Mouse (Mus musculus) midbrain, embryonic 16.5 days (tissue): Measurements from ENCODE around the gene Olfr767. TPM values are rescaled to one million over a fixed set of nuclear protein-coding genes. Genes with fewer than 3 reads are reported as not detected.
"Not testable (repeated sequence)": the region's sequence is repeated elsewhere in the genome, so short reads cannot be mapped to it uniquely, and the experiment has no call there.

Experiments
- ATAC-seq: fragments of 200-750 bp; cut with Nextera tagmentation; 2 replicates; pipeline ENCODE4 v1.8.0; 2017; ENCODE audit warnings: moderate TSS enrichment
- H3K27ac ChIP-seq: fragments of 300-500 bp; sonication (generic); 2 replicates; pipeline ENCODE4 v1.5.1; 2014; ENCODE audit warnings: mild to moderate bottlenecking, low read length, mixed read lengths
- H3K27me3 ChIP-seq: fragments of 300-500 bp; sonication (generic); 2 replicates; pipeline ENCODE4 v1.6.1; 2014; ENCODE audit warnings: low read depth, low read length, mixed read lengths; ENCODE audit not compliant: control insufficient read depth, insufficient read depth
- H3K36me3 ChIP-seq: fragments of 300-500 bp; sonication (generic); 2 replicates; pipeline ENCODE4 v1.6.1; 2014; ENCODE audit warnings: mild to moderate bottlenecking, low read length, moderate library complexity, mixed read lengths; ENCODE audit not compliant: control insufficient read depth, insufficient read depth
- H3K4me1 ChIP-seq: fragments of 300-500 bp; sonication (generic); 2 replicates; pipeline ENCODE4 v1.6.1; 2014; ENCODE audit warnings: mild to moderate bottlenecking, low read length, mixed read lengths; ENCODE audit not compliant: control insufficient read depth, insufficient read depth
- H3K4me2 ChIP-seq: fragments of 300-500 bp; sonication (generic); 2 replicates; pipeline ENCODE4 v1.6.1; 2014; ENCODE audit warnings: mild to moderate bottlenecking, low read length, mixed read lengths
- H3K4me3 ChIP-seq: fragments of 300-500 bp; sonication (generic); 2 replicates; pipeline ENCODE4 v1.5.1; 2014; ENCODE audit warnings: low read depth, mild to moderate bottlenecking, low read length, moderate library complexity, mixed read lengths
- H3K9ac ChIP-seq: fragments of 300-500 bp; sonication (generic); 2 replicates; pipeline ENCODE4 v1.6.1; 2014; ENCODE audit warnings: low read depth, low read length, mixed read lengths
- H3K9me3 ChIP-seq: fragments of 300-500 bp; sonication (generic); replicated peaks from 2 replicates; pipeline ENCODE4 v1.6.1; 2014; ENCODE audit warnings: mild to moderate bottlenecking, low read length, mixed read lengths; ENCODE audit not compliant: control insufficient read depth, poor library complexity, severe bottlenecking
- WGBS: fragments of 180-500 bp; shearing (Covaris S2); extraction: QIAGEN DNeasy Blood & Tissue Kit; methylation state at CpG from one replicate; pipeline ENCODE4 v1.1.7; 2014; 5-methylcytosine and 5-hydroxymethylcytosine counted together
- polyA plus RNA-seq: library from polyadenylated mRNA; unstranded; fragments of >200 nt; fragmentation: Nextera tagmentation; extraction: Ambion mirVana; gene quantifications from 2 replicates; pipeline ENCODE4 v1.2.1, GENCODE M21; 2015

Gene Olfr767
- not detected in 2 replicates for polyA plus RNA-seq

DNA sequence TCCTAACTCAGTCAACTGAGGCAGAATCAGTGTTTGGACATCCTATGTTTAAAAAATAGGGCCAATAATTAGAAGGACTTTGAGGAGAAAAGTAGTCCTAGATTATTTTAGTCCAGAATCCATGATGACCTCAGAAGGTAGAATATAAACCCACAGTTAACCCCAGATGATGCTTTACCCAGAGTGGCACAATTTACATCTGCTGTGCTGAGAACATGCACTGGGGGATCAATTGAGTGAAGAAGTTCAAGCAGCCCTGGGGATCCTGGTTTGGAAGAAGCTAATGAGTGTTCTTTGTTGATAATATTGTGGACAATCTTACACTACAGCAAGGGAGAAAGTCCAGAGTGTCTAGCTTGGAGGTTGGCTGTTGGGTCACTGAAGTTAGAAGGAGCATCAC lies at the start of gene Olfr767:
TSS of gene Olfr767 (minus strand) at position 101 of the 400 bp plus-strand sequence.
- not testable (repeated sequence) for ATAC-seq, H3K4me1 ChIP-seq

DNA sequence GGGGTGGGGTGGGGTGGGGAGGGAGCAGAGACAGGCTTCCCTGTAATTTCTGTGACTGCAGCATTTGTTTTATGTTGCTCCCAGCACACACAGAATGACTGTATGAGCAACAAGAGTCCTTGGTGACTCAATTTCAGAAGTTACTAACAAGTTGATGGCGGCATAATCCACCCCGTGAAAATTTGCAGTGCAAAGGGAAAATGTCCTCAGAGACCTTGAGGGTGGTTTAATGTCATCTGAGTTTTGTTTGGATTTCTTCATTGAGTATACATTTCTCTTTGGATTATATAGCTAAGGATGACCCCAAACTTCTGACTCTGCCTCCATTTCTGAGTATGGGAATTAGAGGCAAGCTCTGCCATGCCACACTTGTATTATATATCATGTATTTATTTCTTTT lies 35.1 kb upstream of the Olfr767 start, which contains the start of gene Olfr769:
TSS of gene Olfr769 (minus strand) at position 101 of the 400 bp plus-strand sequence.
- no peak within 1 kb of the TSS for H3K4me2 ChIP-seq
- WGBS, result 71% methylated on average over 2 of the region's 2 CpGs
- ATAC-seq, result no peak

More for the DNA sequence above, at the start of gene Olfr767:
- H3K36me3 ChIP-seq, H3K9me3 ChIP-seq, H3K9ac ChIP-seq, H3K4me3 ChIP-seq, H3K27me3 ChIP-seq, H3K4me2 ChIP-seq, H3K27ac ChIP-seq: not testable (repeated sequence)

GRCm38 (mm10) chr10:129115146-129115545 lies 32.4 kb upstream of the Olfr767 start:
- Histone ChIP-seq H3K4me1 (no peaks in the 10 kb centered on the region), H3K36me3 (no peaks in the 10 kb centered on the region), H3K4me3 (no peak overlapping the region), H3K9me3 (no peaks in the 10 kb centered on the region), H3K27ac (no peak overlapping the region), H3K9ac (no peak overlapping the region), H3K27me3 (no peaks in the 10 kb centered on the region), H3K4me2 (no peak overlapping the region)
- WGBS, result 93% methylated on average over 3 of the region's 3 CpGs
- ATAC-seq, result no peak

More for the DNA sequence above, 35.1 kb upstream of the Olfr767 start, which contains the start of gene Olfr769:
- Histone ChIP-seq H3K27me3 (no peaks in the 10 kb centered on the region), H3K9ac (no peak within 1 kb of the TSS), H3K27ac (no peak within 1 kb of the TSS), H3K4me3 (no peak within 1 kb of the TSS), H3K36me3 (no peaks in the 10 kb centered on the region), H3K9me3 (no peaks in the 10 kb centered on the region), H3K4me1 (no peaks in the 10 kb centered on the region)

GRCm38 (mm10) chr10:129101231-129101630 lies 18.5 kb upstream of the Olfr767 start:
- H3K4me1 ChIP-seq, result no peaks in the 10 kb centered on the region
- 37% methylated on average over 3 of the region's 3 CpGs for WGBS
- H3K27ac ChIP-seq, result no peak overlapping the region
- no peak overlapping the region for H3K9ac ChIP-seq
- H3K4me3 ChIP-seq, result no peak overlapping the region
- no peaks in the 10 kb centered on the region for H3K27me3 ChIP-seq
- ATAC-seq, result no peak
- no peaks in the 10 kb centered on the region for H3K36me3 ChIP-seq
- H3K4me2 ChIP-seq, result no peak overlapping the region
- no peaks in the 10 kb centered on the region; the same call in 1 of the 2 replicates for H3K9me3 ChIP-seq

- no peaks in the 10 kb centered on the region for H3K27me3 ChIP-seq
- no peaks in the 10 kb centered on the region for H3K36me3 ChIP-seq
- H3K9ac ChIP-seq, result no peak within 1 kb of the TSS
- 83% methylated on average over 1 of the region's 1 CpGs for WGBS
- no peak within 1 kb of the TSS for H3K4me3 ChIP-seq
- ATAC-seq, result no peak
- H3K4me1 ChIP-seq, result no peaks in the 10 kb centered on the region
- no peaks in the 10 kb centered on the region; the same call in 1 of the 2 replicates for H3K9me3 ChIP-seq
- no peak within 1 kb of the TSS for H3K27ac ChIP-seq
- no peak within 1 kb of the TSS for H3K4me2 ChIP-seq
Measured at GRCm38 (mm10) chr10:129099275-129099674, 16.6 kb upstream of the Olfr767 start, which contains the start of gene Olfr768. Gene Olfr768, minus strand, starts transcription at chr10:129099375.

DNA sequence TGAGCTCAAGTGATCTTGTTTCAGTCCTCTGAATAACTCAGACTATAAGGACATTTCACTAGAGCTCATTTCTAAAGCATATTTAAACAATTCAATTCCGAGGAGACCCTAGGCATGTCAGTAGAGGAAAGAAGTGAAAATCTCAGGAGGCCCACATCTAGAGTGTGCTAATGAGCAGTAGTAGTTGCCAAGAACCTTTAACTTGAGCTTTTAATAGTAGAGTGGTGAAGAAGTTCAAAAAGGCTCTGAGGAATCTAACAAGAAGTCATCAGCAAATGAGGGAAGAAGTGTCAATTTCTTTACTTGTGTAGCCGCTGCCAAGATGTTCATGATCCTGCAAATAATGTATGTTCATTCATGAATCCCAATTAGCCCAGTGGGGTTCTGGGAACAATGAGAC lies 13.8 kb downstream of the Olfr767 start, which contains the start of gene Olfr766-ps1:
TSS of gene Olfr766-ps1 (minus strand) at position 101 of the 400 bp plus-strand sequence.
- Histone ChIP-seq H3K4me1 (no peaks in the 10 kb centered on the region), H3K36me3 (no peaks in the 10 kb centered on the region), H3K9me3 (no peaks in the 10 kb centered on the region), H3K27ac (no peak within 1 kb of the TSS), H3K27me3 (no peaks in the 10 kb centered on the region), H3K4me2 (no peak within 1 kb of the TSS), H3K4me3 (no peak within 1 kb of the TSS), H3K9ac (no peak within 1 kb of the TSS)
- 81% methylated on average over 2 of the region's 2 CpGs for WGBS
- ATAC-seq, result no peak

DNA sequence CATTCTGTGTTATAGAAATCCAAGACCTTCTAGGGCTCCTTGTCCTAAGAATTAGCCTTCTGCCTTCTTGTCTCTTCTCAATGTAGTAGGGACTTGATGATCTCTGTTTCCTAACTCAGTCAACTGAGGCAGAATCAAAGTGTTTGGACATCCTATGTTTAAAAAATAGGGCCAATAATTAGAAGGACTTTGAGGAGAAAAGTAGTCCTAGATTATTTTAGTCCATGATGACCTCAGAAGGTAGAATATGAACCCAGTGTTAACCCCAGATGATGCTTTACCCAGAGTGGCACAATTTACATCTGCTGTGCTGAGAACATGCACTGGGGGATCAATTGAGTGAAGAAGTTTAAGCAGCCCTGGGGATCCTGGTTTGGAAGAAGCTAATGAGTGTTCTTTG lies 32.8 kb downstream of the Olfr767 start, which contains the start of gene Olfr765:
TSS of gene Olfr765 (minus strand) at position 101 of the 400 bp plus-strand sequence.
- not testable (repeated sequence) for H3K36me3 ChIP-seq, H3K4me3 ChIP-seq, H3K27me3 ChIP-seq, H3K9ac ChIP-seq, H3K27ac ChIP-seq, H3K9me3 ChIP-seq, H3K4me1 ChIP-seq, ATAC-seq, H3K4me2 ChIP-seq

DNA sequence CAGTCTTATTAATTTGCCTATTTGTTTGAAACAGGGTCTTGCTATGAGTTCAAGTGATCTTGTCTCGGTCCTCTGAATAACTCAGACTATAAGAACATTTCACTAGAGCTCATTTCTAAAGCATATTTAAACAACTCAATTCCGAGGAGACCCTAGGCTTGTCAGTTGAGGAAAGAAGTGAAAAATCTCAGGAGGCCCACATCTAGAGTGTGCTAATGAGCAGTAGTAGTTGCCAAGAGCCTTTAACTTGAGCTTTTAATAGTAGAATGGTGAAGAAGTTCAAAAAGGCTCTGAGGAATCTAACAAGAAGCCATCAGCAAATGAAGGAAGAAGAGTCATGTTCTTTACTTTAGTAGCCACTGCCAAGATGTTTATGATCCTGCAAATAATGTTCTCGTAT lies 42.9 kb downstream of the Olfr767 start, which contains the start of gene Olfr764-ps1:
TSS of gene Olfr764-ps1 (minus strand) at position 101 of the 400 bp plus-strand sequence.
- no peaks in the 10 kb centered on the region for H3K9me3 ChIP-seq
- no peak within 1 kb of the TSS for H3K27ac ChIP-seq
- no peaks in the 10 kb centered on the region for H3K27me3 ChIP-seq
- no peak within 1 kb of the TSS for H3K9ac ChIP-seq
- no peaks in the 10 kb centered on the region for H3K4me1 ChIP-seq
- ATAC-seq, result no peak
- H3K4me3 ChIP-seq, result no peak within 1 kb of the TSS
- WGBS, result 81% methylated on average over 3 of the region's 3 CpGs
- H3K4me2 ChIP-seq, result no peak within 1 kb of the TSS
- no peaks in the 10 kb centered on the region for H3K36me3 ChIP-seq

GRCm38 (mm10) chr10:129028343-129028742 lies 54.4 kb downstream of the Olfr767 start:
- Histone ChIP-seq H3K9ac (no peak overlapping the region), H3K4me3 (no peak overlapping the region), H3K27ac (no peak overlapping the region), H3K36me3 (no peaks in the 10 kb centered on the region), H3K27me3 (no peaks in the 10 kb centered on the region), H3K4me2 (no peak overlapping the region), H3K9me3 (no peaks in the 10 kb centered on the region), H3K4me1 (0 out of 2 replicates have a peak, but pooled peaks cover 3% of the 10 kb centered on the region)
- WGBS, result 81% methylated on average over 2 of the region's 2 CpGs
- no peak for ATAC-seq
